Mouse (Mus musculus) kidney, adult 2 months (tissue): ENCODE data around the gene Fktn. TPM values are rescaled to one million over a fixed set of nuclear protein-coding genes. Genes with fewer than 3 reads are reported as not detected.
"Not testable (repeated sequence)": the region's sequence is repeated elsewhere in the genome, so short reads cannot be mapped to it uniquely, and the experiment has no call there.

ENCODE experiments used
- DNase-seq: peaks from one replicate; pipeline ENCODE4 v3.0.0; 2021
- H3K27ac ChIP-seq: fragments of 200-500 bp; 2 replicates; pipeline ENCODE4 v1.5.1; 2012; ENCODE audit warnings: low read depth, low read length, control low read depth, inconsistent platforms; ENCODE audit not compliant: insufficient read depth
- H3K27me3 ChIP-seq: fragments of 200-500 bp; replicated peaks from 2 replicates; pipeline ENCODE4 v1.6.1; 2012; ENCODE audit warnings: mild to moderate bottlenecking, moderate library complexity, low read length, inconsistent platforms; ENCODE audit not compliant: control insufficient read depth, insufficient read depth
- H3K36me3 ChIP-seq: fragments of 200-500 bp; 2 replicates; pipeline ENCODE4 v1.6.1; 2012; ENCODE audit warnings: mild to moderate bottlenecking, moderate library complexity, low read length, inconsistent platforms; ENCODE audit not compliant: control insufficient read depth, insufficient read depth
- H3K4me1 ChIP-seq: fragments of 200-500 bp; 2 replicates; pipeline ENCODE4 v1.6.1; 2011; ENCODE audit warnings: low read length; ENCODE audit not compliant: control insufficient read depth, insufficient read depth
- H3K4me3 ChIP-seq: fragments of 200-500 bp; 2 replicates; pipeline ENCODE4 v1.5.1; 2011; ENCODE audit warnings: mild to moderate bottlenecking, low read depth, low read length, control low read depth; ENCODE audit not compliant: insufficient read depth
- CTCF ChIP-seq: fragments of 200-500 bp; conservative IDR thresholded peaks from 2 replicates; pipeline ENCODE4 v1.5.1; 2011; ENCODE audit warnings: low read depth, mild to moderate bottlenecking, control low read depth, low read length, moderate library complexity, mixed read lengths; ENCODE audit not compliant: insufficient read depth, insufficient read length
- POLR2A ChIP-seq: fragments of 200-500 bp; IDR thresholded peaks from one replicate; pipeline ENCODE4 v1.6.1; 2011; ENCODE audit warnings: low read depth, low read length, control low read depth
- WGBS: fragments of 180-500 bp; shearing (Covaris S2); methylation state at CpG from one replicate; pipeline ENCODE4 v1.1.7; 2018; 5-methylcytosine and 5-hydroxymethylcytosine counted together
- polyA plus RNA-seq: library from polyadenylated mRNA; depleted of rRNA; stranded (reverse); fragments of >200 nt; gene quantifications from 2 replicates; pipeline ENCODE4 v1.2.3, GENCODE M21; 2012; rRNA removed

Gene Fktn
- polyA plus RNA-seq = 6.5 and 7.0 TPM in 2 replicates

DNA sequence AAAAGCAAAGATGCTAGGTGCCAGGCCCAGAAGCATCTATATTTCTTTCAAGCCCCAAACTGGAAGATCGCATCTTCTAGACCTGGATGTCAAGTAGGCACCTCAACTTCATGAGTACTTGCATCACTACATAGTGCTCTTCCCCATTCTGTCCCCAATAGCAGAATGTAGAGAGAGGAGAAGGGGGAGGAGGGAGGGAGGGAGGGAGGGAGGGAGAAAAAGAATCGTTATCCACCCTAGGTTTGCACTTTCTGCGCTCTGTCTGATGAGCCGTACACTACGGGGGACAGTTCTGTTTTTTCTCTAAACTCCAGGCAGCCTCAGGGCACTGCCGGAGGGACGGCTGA, at the start of gene Fktn:
Gene Fktn, plus strand, starts transcription at position 295 of the 347 bp plus-strand sequence.
- peak within 1 kb of the TSS; percentile 83 for H3K27ac ChIP-seq
- H3K4me3 ChIP-seq = peak within 1 kb of the TSS; percentile 69
- H3K4me1 ChIP-seq = no peaks in the 10 kb centered on the region
- 11% methylated on average over 7 of the region's 7 CpGs for WGBS
- H3K36me3 ChIP-seq = no peaks in the 10 kb centered on the region
- H3K27me3 ChIP-seq = no peaks in the 10 kb centered on the region
- TF ChIP-seq POLR2A = no peak
- no peak for TF ChIP-seq CTCF
- no peak for DNase-seq

DNA sequence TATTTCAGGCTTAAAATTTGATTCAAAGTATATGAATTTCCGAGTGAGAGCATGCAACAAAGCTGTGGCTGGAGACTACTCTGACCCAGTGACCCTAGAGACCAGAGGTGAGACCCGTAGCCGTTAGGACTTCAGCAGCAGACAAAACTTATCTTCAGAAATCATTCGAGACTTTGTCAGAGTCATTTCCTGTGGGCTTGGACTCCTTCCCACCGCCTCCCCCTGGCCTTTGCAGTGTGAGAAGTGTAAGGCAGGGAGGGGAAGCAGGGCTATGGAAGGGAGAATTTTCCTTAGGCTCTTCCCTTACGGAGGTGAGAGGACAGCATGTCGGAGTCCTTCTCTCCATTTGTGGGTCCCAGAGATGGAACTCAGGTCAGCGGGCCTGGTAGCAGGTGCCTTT, 31.7 kb upstream of the Fktn start:
- peak; percentile 17 for DNase-seq
- Histone ChIP-seq H3K36me3 (no peaks in the 10 kb centered on the region), H3K4me3 (no peak overlapping the region), H3K27ac (no peak overlapping the region), H3K4me1 (no peaks in the 10 kb centered on the region), H3K27me3 (no peaks in the 10 kb centered on the region)
- TF ChIP-seq CTCF = no peak
- no peak for TF ChIP-seq POLR2A
- 61% methylated on average over 8 of the region's 8 CpGs for WGBS

DNA sequence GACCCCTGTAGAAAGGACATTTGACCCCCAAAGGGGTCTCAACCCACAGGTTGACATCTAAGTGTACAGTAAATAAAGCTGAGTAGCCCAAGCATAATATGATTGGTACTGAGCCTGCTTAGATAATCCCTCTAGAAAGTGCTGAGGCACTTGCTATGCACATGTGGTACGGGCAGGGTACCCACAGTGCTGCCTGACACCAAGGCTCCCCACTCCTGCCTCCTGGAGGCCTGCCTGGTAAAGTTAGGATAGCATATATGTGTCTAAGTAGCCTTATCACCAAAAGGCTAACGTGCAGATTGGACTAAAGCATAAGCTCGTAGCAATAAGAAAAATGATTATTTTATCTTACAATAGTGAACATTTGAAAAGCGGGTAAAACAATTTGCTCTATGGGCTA, 24.8 kb upstream of the Fktn start:
- Histone ChIP-seq H3K36me3 (no peaks in the 10 kb centered on the region), H3K27me3 (no peaks in the 10 kb centered on the region), H3K4me1 (no peaks in the 10 kb centered on the region), H3K27ac (no peak overlapping the region), H3K4me3 (no peak overlapping the region)
- TF ChIP-seq CTCF (no peak), POLR2A (no peak)
- 92% methylated on average over 4 of the region's 4 CpGs for WGBS
- DNase-seq = no peak

DNA sequence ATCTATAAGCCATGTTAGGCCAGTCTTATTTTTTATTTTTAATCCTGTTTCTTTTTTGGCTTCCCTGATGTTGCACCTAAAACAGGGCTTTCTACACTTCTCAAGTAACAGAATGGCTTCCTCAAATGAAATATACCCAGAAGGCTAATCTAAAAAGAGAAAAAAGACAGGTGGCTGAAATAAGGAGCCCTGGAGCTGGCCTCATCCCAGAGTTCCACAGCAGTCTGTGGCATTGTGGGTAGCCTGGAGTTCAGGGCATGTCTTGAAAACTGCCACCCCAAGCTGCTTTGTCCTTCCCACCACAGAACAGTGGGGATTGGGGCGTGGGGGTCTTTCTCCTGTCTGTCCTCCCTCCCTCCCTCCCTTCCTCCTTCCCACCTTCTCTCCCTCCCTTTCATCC, 22.4 kb upstream of the Fktn start:
- Histone ChIP-seq H3K27me3 (no peaks in the 10 kb centered on the region), H3K4me1 (no peaks in the 10 kb centered on the region), H3K27ac (no peak overlapping the region), H3K4me3 (no peak overlapping the region), H3K36me3 (no peaks in the 10 kb centered on the region)
- WGBS = 76% methylated on average over 1 of the region's 1 CpGs
- TF ChIP-seq CTCF (no peak), POLR2A (no peak)
- no peak for DNase-seq

DNA sequence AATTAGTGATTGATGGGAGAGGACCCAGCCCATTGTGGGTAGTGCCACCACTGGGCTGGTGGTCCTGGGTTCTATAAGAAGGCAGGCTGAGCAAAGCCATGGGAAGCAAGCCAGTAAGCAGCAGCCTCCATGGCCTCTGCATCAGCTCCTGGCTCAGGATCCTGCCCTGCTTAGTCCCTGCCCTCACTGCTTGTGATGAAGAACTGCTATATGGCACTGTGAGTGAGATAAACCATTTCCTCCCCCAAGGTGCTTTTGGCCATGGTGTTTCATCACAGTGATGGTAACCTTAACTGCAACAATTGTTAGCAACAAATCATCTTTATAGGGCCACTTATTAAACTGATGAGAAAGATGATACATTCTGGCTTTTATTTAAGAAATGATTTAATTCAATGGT, 4.6 kb upstream of the Fktn start:
- not testable (repeated sequence) for H3K36me3 ChIP-seq, H3K27ac ChIP-seq, H3K27me3 ChIP-seq, H3K4me1 ChIP-seq, DNase-seq, H3K4me3 ChIP-seq

DNA sequence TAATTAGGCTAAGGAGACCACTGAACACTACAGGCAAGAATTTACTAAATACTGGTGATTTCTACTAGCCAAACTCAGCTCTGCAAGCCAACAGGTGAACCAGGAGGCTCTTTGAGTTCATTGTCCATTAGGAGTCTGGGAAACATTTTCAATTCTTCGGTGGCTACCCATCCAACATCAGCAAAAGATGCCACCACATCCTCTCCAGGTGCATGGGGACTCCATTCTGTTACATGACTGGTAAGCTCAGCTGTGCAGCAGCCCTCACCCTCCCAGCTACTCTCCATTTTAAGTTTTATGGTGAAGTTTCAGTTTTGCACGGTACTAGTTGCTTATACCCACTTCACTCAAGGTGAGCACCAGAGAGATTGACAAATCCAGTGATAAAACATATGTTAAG, 3.8 kb upstream of the Fktn start:
- no peak overlapping the region for H3K27ac ChIP-seq
- WGBS = 97% methylated on average over 2 of the region's 2 CpGs
- DNase-seq = no peak
- H3K4me1 ChIP-seq = no peaks in the 10 kb centered on the region
- no peak overlapping the region for H3K4me3 ChIP-seq
- no peaks in the 10 kb centered on the region for H3K27me3 ChIP-seq
- TF ChIP-seq POLR2A (no peak), CTCF (no peak)
- no peaks in the 10 kb centered on the region for H3K36me3 ChIP-seq

DNA sequence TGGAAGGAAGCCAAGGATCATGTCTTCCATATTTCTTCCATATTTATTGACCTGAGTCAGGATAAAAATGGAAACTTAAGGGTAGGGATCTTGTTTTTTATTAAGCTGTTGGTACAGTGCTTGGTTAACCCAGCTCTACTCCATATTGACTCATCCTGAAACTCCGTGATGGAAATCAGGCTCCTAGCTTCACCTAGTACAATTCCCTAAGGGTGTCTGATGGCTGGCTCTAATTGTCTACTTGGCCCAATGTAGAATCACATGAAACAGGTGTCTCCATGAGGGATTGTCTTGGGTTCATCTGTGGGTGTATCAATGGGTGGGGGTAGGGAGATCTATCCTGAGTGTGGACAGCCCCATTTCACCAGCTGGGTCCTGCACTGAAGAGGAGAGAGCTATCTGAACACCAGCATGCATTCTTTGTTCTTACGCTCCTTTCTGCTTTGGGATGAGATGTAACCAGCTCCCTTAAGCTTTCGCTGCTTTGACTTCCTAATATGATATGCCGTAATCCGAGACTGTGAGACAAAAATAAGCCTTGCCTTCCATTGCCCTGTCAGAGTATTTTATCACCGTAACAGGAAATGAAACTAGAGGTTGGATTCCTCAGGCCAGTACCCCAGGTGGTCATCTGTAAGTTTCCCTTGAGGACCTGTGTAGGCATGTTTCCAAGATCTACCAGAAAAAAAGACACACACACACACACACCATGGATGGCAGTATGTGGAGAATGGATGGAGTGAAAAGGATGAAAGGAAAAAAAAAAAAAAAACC, 3.1 kb upstream of the Fktn start:
- TF ChIP-seq CTCF (no peak), POLR2A (no peak)
- Histone ChIP-seq H3K4me3 (no peak overlapping the region), H3K36me3 (no peaks in the 10 kb centered on the region), H3K27ac (no peak overlapping the region), H3K27me3 (no peaks in the 10 kb centered on the region), H3K4me1 (no peaks in the 10 kb centered on the region)
- WGBS = 69% methylated on average over 6 of the region's 6 CpGs
- no peak for DNase-seq
